Mouse (Mus musculus): ENCODE measurements at regions not wholly inside any gene's neighbourhood (a gene's known extent, or its start where the extent isn't known, plus 50 kb on each side); places are given as distances from the start of the nearest gene placed in this dataset.
"Not testable (repeated sequence)": the region's sequence is repeated elsewhere in the genome, so short reads cannot be mapped to it uniquely, and the experiment has no call there.

- not testable (repeated sequence) for DNase-seq (ENCODE audit: low read depth, low spot score)
Measured at GRCm38 (mm10) chr14:53616061-53616460, 637.8 kb downstream of the Dad1 start.

GRCm38 (mm10) chr14:53614341-53614740 is 639.6 kb downstream of the Dad1 start:
- DNase-seq (ENCODE audit: low read depth, low spot score): peak; percentile 36

- not testable (repeated sequence) for DNase-seq (ENCODE audit: low read depth, low spot score)
Measured at GRCm38 (mm10) chr14:53599299-53599698, 654.6 kb downstream of the Dad1 start.

GRCm38 (mm10) chr14:53597287-53597686 is 656.6 kb downstream of the Dad1 start:
- peak; percentile 24 for DNase-seq (ENCODE audit: low read depth, low spot score)

- DNase-seq (ENCODE audit: low read depth, low spot score): peak; percentile 10
Measured at GRCm38 (mm10) chr14:53590601-53591000, 663.3 kb downstream of the Dad1 start.

- DNase-seq (ENCODE audit: low read depth, low spot score): not testable (repeated sequence)
Measured at GRCm38 (mm10) chr14:53582528-53582927, 671.4 kb downstream of the Dad1 start.

- not testable (repeated sequence) for DNase-seq (ENCODE audit: low read depth, low spot score)
Measured at GRCm38 (mm10) chr14:53581734-53582133, 672.2 kb downstream of the Dad1 start.

GRCm38 (mm10) chr14:53576927-53577326 is 677.0 kb downstream of the Dad1 start:
- DNase-seq (ENCODE audit: low read depth, low spot score): not testable (repeated sequence)

GRCm38 (mm10) chr14:53572701-53573100 is 681.2 kb downstream of the Dad1 start:
- DNase-seq (ENCODE audit: low read depth, low spot score): not testable (repeated sequence)

- DNase-seq (ENCODE audit: low read depth, low spot score): no peak
Measured at GRCm38 (mm10) chr14:53562606-53563005, 691.3 kb downstream of the Dad1 start.

- not testable (repeated sequence) for DNase-seq (ENCODE audit: low read depth, low spot score)
Measured at GRCm38 (mm10) chr14:53560146-53560545, 693.8 kb downstream of the Dad1 start.

- DNase-seq (ENCODE audit: low read depth, low spot score): peak; percentile 0
Measured at GRCm38 (mm10) chr14:53559386-53559920, 694.5 kb downstream of the Dad1 start.

GRCm38 (mm10) chr14:53553771-53554170 is 700.1 kb downstream of the Dad1 start:
- DNase-seq (ENCODE audit: low read depth, low spot score): no peak

GRCm38 (mm10) chr14:53547365-53547764 is 706.5 kb downstream of the Dad1 start:
- peak; percentile 29 for DNase-seq (ENCODE audit: low read depth, low spot score)

GRCm38 (mm10) chr14:53545351-53545750 is 708.6 kb downstream of the Dad1 start:
- no peak for DNase-seq (ENCODE audit: low read depth, low spot score)

GRCm38 (mm10) chr14:53541640-53542039 is 712.3 kb downstream of the Dad1 start:
- DNase-seq (ENCODE audit: low read depth, low spot score): peak; percentile 21

- DNase-seq (ENCODE audit: low read depth, low spot score): peak; percentile 1
Measured at GRCm38 (mm10) chr14:53537895-53538294, 716.0 kb downstream of the Dad1 start.

- DNase-seq (ENCODE audit: low read depth, low spot score): not testable (repeated sequence)
Measured at GRCm38 (mm10) chr14:53523430-53523829, 730.5 kb downstream of the Dad1 start.

- not testable (repeated sequence) for DNase-seq (ENCODE audit: low read depth, low spot score)
Measured at GRCm38 (mm10) chr14:53518954-53519353, 735.0 kb downstream of the Dad1 start.

- DNase-seq (ENCODE audit: low read depth, low spot score): not testable (repeated sequence)
Measured at GRCm38 (mm10) chr14:53516623-53517238, 737.2 kb downstream of the Dad1 start.

- DNase-seq (ENCODE audit: low read depth, low spot score): peak; percentile 4
Measured at GRCm38 (mm10) chr14:53505389-53505788, 748.5 kb downstream of the Dad1 start.

- DNase-seq (ENCODE audit: low read depth, low spot score): not testable (repeated sequence)
Measured at GRCm38 (mm10) chr14:53488383-53488782, 765.5 kb downstream of the Dad1 start.

GRCm38 (mm10) chr14:53487611-53488010 is 766.3 kb downstream of the Dad1 start:
- not testable (repeated sequence) for DNase-seq (ENCODE audit: low read depth, low spot score)
